Mouse (Mus musculus): ENCODE data around the gene Trim2. TPM values are rescaled to one million over a fixed set of nuclear protein-coding genes. Genes with fewer than 3 reads are reported as not detected.
A peak's percentile ranks its signal among the peaks of the same experiment; 100 is the strongest.

The Trim2 gene
- polyA plus RNA-seq, 1 experiment from 2014 or later: 8.0 TPM

DNA sequence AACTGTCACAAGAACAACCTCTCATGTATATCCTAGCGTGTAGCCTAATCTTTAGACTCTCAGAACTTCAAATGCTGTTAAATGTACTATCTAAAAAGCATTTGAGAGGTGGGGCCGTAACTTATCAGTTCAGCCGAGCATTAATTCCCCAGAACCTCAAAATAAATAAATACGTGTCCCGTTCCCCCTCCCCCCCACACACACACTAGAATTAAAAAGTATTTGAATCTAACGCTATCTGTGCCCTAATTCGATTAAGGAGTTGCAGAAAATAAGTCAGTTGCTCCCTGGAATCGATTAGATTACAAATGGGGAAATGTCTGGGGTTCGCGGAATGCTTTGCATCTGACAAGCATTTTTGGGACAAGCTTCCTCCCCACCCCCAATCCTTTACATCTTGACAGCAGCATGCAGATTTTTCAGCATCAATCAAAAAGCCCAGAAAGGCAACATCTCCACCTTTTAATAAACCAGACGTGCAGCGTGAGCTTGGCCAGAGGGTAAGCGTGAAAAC, 48.1 kb downstream of the Trim2 start:
- H3K4me3 ChIP-seq: peak overlapping the region; percentile 79
- peaks cover 51% of the 10 kb centered on the region for H3K27me3 ChIP-seq (ENCODE audit: insufficient read depth, poor library complexity, severe bottlenecking)
- H3K27ac ChIP-seq: no peak overlapping the region
- WGBS: 8% methylated on average over 13 of the region's 13 CpGs
- peaks cover 22% of the 10 kb centered on the region for H3K4me1 ChIP-seq
- no peaks in the 10 kb centered on the region for H3K36me3 ChIP-seq
- DNase-seq (ENCODE audit: low spot score): no peak
- no peaks in the 10 kb centered on the region for H3K9me3 ChIP-seq

DNA sequence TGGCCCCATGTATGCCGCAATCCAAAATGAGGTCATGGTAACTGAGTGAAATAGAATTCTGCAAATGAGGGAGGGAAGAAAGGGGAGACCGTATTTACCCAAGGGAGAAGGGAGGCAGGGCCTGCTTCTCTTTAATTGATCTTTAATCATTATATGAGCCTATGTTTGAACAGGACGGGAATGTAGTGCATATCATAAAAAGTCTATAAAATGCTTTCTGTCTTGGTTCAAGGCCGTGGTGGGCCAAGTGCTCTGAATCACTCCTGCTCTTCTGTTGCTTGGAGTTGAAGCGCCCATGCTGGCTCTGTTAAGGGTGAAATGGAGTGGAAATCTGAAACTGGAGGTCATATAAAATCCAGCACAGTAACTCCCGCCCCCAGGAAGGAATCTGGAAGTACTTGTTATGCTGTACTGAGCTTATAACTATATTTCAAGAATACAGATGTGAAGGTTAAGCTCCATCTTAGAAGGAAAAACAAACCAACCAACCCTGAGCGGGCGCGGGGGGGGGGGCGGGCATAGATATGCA, 48.6 kb downstream of the Trim2 start:
- H3K9me3 ChIP-seq: no peaks in the 10 kb centered on the region
- H3K27me3 ChIP-seq (ENCODE audit: insufficient read depth, poor library complexity, severe bottlenecking): peaks cover 46% of the 10 kb centered on the region
- DNase-seq (ENCODE audit: low spot score): no peak
- peaks cover 22% of the 10 kb centered on the region for H3K4me1 ChIP-seq
- no peak overlapping the region for H3K27ac ChIP-seq
- WGBS: 42% methylated on average over 10 of the region's 10 CpGs
- no peaks in the 10 kb centered on the region for H3K36me3 ChIP-seq
- H3K4me3 ChIP-seq: peak overlapping the region; percentile 79

DNA sequence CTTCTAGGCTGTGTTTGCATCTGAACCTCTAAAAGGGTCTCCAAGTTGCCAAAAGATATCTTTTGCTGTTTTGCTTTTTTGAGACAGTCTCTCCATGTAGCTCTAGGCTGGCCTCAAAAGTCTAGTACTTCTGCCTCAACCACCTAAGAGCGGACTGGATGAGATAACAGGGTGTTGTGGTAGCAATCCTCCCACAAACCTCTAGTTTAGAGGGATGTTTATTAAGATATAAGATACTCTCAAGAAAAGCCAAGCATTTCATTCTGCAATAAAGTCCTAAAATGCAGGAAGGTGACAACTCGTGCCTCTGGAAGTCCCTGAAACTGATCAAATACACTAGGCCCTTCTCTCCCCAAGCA, 52.2 kb downstream of the Trim2 start:
- peaks cover 25% of the 10 kb centered on the region for H3K27me3 ChIP-seq (ENCODE audit: insufficient read depth, poor library complexity, severe bottlenecking)
- H3K4me3 ChIP-seq: no peak overlapping the region
- no peak for DNase-seq (ENCODE audit: low spot score)
- H3K36me3 ChIP-seq: no peaks in the 10 kb centered on the region
- peaks cover 11% of the 10 kb centered on the region for H3K4me1 ChIP-seq
- WGBS: 85% methylated on average over 2 of the region's 2 CpGs
- no peak overlapping the region for H3K27ac ChIP-seq
- H3K9me3 ChIP-seq: no peaks in the 10 kb centered on the region

DNA sequence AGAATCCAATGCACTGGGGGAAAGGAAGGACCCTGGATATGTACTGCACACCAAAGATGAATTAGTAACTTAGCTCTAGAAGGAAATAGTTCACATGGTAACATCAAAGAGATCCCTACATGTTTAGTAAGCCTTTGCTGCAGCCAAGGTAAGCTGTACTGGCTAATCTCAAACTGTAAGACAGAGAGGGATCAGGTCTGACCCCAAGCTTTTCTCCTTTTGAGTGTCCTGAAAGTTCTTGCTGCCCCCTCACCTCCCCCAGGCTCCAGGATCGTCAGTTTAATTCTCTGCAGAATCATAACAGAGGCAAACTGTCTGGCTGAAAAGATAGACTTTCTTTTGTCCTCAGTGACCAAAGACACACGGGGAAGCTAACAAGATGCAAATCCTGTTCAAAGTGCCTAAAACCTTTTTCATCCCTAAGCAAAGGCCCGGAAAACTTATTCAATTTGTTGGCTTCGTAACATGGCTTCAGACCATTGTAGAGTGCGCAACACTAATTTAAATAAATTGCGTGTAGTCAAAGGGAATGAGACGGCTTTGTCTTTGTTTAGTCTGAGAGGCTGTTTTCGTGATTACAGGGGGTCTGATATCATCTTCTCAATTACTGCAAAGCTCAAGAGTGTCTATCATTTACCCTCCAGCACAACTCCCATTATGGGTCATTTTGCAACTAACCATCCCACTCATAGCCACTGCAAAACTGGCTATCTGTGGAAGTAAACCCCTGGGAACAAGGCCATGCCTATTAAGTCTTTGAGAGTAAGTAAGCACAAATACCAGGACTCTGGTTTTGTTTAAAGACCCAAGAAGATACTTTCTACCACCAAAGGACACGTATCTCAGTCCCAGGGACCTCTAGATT, 52.8 kb downstream of the Trim2 start:
- Histone ChIP-seq H3K36me3 (no peaks in the 10 kb centered on the region), H3K9me3 (no peaks in the 10 kb centered on the region), H3K27me3 (ENCODE audit: insufficient read depth, poor library complexity, severe bottlenecking) (peaks cover 30% of the 10 kb centered on the region), H3K4me1 (peaks cover 7% of the 10 kb centered on the region), H3K27ac (no peak overlapping the region), H3K4me3 (no peak overlapping the region)
- DNase-seq (ENCODE audit: low spot score): no peak
- 76% methylated on average over 9 of the region's 9 CpGs for WGBS

DNA sequence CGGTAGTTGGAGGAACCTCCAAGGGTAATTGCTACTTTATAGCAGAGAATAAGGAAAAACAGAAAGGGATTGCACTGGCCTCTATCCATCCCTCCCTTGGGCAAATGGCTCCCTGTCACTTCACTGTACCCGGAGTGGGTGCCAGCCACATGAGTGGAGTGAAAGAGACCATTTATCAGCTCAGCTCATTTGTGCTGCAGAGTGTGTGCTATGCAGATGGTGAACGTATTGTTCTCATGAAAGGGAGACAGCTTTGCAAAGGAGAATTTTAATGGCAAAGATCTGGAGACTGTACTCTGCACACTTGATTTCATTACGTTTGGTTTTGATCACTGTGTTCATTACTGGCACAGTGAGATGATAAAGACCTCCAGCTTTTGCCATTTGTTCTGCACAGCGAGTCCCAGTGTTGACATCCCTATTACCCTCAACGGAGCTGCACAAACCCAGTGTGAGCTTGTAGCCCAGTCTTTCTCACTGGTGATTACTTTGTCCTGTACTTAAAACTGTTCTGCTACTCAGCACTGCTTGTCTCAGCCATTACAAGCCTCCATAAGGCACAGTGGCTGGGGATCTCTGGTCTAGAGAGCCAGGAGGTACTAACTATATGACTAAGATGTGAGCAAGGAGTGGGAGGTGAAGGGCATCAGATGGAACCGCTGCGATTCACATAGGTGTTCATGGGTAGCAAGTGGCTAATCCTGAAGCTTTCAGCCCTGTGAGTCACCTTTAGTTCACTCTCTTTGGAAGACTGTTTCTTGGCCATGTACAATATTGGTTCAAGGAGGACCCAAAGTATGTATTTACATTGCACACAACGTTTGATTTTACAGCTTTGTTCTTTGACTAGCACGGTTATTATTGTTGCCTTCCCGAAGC, 53.7 kb downstream of the Trim2 start:
- no peak for DNase-seq (ENCODE audit: low spot score)
- Histone ChIP-seq H3K4me1 (no peaks in the 10 kb centered on the region), H3K36me3 (no peaks in the 10 kb centered on the region), H3K9me3 (no peaks in the 10 kb centered on the region), H3K27me3 (ENCODE audit: insufficient read depth, poor library complexity, severe bottlenecking) (peaks cover 25% of the 10 kb centered on the region), H3K4me3 (no peak overlapping the region), H3K27ac (no peak overlapping the region)
- 79% methylated on average over 11 of the region's 11 CpGs for WGBS

DNA sequence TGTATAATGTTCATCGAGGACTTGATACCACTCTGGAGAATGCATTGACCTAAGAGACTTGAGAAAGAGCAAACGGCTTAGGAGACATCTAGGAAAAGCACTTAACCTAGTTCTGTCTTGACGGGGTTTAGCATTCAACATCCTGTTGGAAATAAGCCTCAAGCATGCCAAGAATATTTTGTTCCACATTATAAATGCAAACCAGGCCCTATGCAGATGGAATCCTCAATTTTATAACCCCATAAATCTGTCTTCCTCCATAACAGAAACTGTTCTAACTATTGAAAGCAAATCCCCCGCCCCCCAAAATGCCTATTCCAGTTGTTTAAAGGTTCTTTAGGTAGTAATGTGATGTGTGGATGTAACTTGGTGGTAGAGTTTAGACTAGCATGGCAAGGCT, 55.0 kb downstream of the Trim2 start:
- H3K27ac ChIP-seq: no peak overlapping the region
- H3K4me1 ChIP-seq: 0 out of 2 replicates have a peak, but pooled peaks cover 3% of the 10 kb centered on the region
- no peaks in the 10 kb centered on the region for H3K9me3 ChIP-seq
- no peak overlapping the region for H3K4me3 ChIP-seq
- no peak for DNase-seq (ENCODE audit: low spot score)
- WGBS: 78% methylated on average over 4 of the region's 4 CpGs
- H3K36me3 ChIP-seq: no peaks in the 10 kb centered on the region
- peaks cover 14% of the 10 kb centered on the region for H3K27me3 ChIP-seq (ENCODE audit: insufficient read depth, poor library complexity, severe bottlenecking)

DNA sequence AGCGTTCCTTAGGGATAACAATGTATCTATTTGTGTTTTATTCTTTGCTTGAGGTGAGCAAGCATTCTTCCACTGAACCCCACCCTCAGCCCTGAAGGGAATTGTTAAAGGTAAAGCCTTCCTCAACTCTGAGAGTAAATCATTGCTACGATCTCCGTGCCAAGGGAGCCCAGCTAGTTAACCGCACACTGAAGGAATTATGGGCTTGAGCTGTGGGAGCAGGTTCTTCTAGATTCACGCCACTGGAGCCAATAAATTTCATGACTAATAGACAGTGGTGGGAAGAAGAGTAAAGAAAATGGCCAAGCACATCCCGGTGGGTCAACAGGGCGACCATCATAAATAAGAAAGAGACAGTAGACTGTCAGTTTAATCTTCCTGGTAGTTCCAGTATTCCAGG, 56.4 kb downstream of the Trim2 start:
- 84% methylated on average over 7 of the region's 7 CpGs for WGBS

DNA sequence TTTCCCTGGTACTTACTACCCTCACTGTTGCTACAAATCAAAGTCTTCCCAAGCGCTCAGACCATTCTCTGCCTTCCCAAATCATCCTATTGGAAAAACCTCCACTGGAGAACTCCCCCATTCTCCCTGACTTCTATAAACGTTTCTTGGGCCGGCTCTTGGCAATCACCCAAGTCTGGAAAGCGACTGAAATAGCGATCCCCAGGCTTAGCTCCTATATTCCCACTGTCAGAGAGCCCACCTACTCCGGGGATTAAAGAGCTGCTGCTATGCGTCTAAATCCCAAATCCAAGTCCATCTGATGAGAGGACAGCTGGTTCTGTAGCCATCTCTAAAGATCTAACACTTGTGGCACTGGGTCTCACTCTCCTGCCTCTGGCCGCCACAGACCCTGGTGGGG, 58.9 kb downstream of the Trim2 start:
- no peaks in the 10 kb centered on the region for H3K9me3 ChIP-seq
- H3K36me3 ChIP-seq: no peaks in the 10 kb centered on the region
- DNase-seq (ENCODE audit: low spot score): no peak
- 0 out of 2 replicates have a peak, but pooled peaks cover 3% of the 10 kb centered on the region for H3K4me1 ChIP-seq
- H3K4me3 ChIP-seq: no peak overlapping the region
- H3K27ac ChIP-seq: no peak overlapping the region
- 57% methylated on average over 8 of the region's 8 CpGs for WGBS
- H3K27me3 ChIP-seq (ENCODE audit: insufficient read depth, poor library complexity, severe bottlenecking): peaks cover 14% of the 10 kb centered on the region; the same call in 1 of the 2 replicates

More for the DNA sequence above, 56.4 kb downstream of the Trim2 start:
- 0 out of 2 replicates have a peak, but pooled peaks cover 3% of the 10 kb centered on the region for H3K4me1 ChIP-seq
- H3K9me3 ChIP-seq: no peaks in the 10 kb centered on the region
- no peak overlapping the region for H3K4me3 ChIP-seq
- no peaks in the 10 kb centered on the region for H3K36me3 ChIP-seq
- no peak overlapping the region for H3K27ac ChIP-seq
- H3K27me3 ChIP-seq (ENCODE audit: insufficient read depth, poor library complexity, severe bottlenecking): peaks cover 14% of the 10 kb centered on the region
- DNase-seq (ENCODE audit: low spot score): no peak

DNA sequence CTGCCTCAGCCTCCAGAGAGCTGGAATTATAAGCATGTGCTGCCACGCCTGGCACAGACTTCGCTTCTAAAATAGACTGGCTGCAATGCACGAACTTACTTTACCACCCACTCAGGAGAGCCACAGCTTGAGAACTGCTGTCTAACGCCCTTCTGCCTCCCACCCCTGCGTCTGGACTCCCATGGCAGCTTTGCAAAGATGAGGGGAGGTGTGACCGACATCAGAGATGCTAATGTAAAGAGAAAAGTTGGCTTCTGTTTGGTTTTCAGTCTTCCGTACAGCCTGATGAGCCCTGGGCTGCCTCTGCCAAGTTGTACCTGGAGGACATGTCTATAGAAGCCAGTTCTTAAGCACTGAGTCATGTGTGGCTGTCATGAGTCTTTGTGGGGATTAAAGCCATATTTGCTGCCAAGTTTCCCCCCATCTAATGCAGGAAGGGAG, 60.2 kb downstream of the Trim2 start:
- 0 out of 2 replicates have a peak, but pooled peaks cover 3% of the 10 kb centered on the region for H3K4me1 ChIP-seq
- H3K9me3 ChIP-seq: no peaks in the 10 kb centered on the region
- H3K27ac ChIP-seq: no peak overlapping the region
- no peak for DNase-seq (ENCODE audit: low spot score)
- peaks cover 14% of the 10 kb centered on the region; the same call in 1 of the 2 replicates for H3K27me3 ChIP-seq (ENCODE audit: insufficient read depth, poor library complexity, severe bottlenecking)
- no peaks in the 10 kb centered on the region for H3K36me3 ChIP-seq
- H3K4me3 ChIP-seq: no peak overlapping the region
- 80% methylated on average over 7 of the region's 7 CpGs for WGBS

DNA sequence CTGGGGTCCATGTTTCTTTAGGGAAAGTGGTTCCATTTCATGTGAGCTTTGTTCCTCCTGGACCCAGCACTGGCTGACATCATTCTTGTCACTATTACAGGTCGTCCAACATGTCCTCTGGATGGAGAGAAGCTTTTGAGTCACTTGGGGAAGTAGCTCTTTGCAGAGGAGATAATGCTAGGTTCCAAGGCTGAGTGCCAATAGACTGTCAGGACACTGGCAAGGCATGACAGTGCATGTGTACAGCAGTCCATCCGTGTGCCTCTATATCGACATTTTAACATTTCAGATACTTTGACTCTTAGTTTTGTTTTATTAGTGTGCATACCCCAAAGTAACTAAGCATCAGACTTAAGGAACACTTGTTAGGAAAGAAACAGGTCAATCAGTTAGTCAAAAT, 63.6 kb downstream of the Trim2 start:
- no peaks in the 10 kb centered on the region for H3K9me3 ChIP-seq
- no peak overlapping the region for H3K27ac ChIP-seq
- no peak overlapping the region for H3K4me3 ChIP-seq
- 0 out of 2 replicates have a peak, but pooled peaks cover 3% of the 10 kb centered on the region for H3K4me1 ChIP-seq
- whole genome bisulfite sequencing: 71% methylated on average over 3 of the region's 3 CpGs
- DNase-seq (ENCODE audit: low spot score): no peak
- no peaks in the 10 kb centered on the region for H3K36me3 ChIP-seq
- peaks cover 6% of the 10 kb centered on the region; the same call in 1 of the 2 replicates for H3K27me3 ChIP-seq (ENCODE audit: insufficient read depth, poor library complexity, severe bottlenecking)

DNA sequence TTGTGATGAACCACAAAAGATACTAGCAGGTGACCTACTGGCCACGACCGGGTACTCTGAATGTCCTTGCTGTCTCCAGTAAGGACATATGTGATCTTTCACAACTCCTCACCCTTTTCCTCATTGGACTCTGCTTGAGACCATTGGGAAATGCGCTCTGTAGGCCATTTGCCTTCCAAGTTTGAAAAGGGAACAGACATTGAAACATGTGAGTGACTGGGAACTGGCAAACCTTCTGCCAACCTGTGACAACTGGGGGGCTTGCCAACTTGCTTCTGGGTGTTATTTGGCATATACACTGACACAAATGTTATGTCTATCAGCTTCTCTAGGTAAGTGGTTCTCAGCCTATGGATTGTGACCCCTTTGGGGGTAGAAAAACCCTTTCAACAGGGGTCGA, 64.2 kb downstream of the Trim2 start:
- Histone ChIP-seq H3K36me3 (no peaks in the 10 kb centered on the region), H3K9me3 (no peaks in the 10 kb centered on the region), H3K4me1 (no peaks in the 10 kb centered on the region), H3K27ac (no peak overlapping the region), H3K27me3 (ENCODE audit: insufficient read depth, poor library complexity, severe bottlenecking) (peaks cover 4% of the 10 kb centered on the region; the same call in 1 of the 2 replicates), H3K4me3 (no peak overlapping the region)
- DNase-seq (ENCODE audit: low spot score): no peak
- WGBS: 80% methylated on average over 4 of the region's 4 CpGs

DNA sequence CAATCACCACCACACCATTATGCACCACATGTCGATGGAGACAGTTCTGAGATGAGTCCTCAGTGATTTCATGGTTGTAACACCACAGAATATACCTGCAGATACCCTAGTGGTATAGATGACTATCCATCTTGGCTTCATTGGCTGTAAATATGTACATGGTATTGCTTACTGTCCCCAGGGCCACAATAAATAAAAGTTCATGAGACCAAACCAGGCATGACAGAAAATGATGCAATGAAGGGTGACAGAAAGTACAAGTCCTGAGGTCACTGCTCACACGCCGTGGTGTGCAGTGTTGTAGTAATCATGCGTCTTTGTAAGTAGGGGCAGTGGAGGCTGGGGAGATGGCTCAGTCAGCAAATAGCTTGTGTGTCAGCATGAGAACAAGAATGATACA, 65.6 kb downstream of the Trim2 start:
- Histone ChIP-seq H3K27me3 (ENCODE audit: insufficient read depth, poor library complexity, severe bottlenecking) (peaks cover 4% of the 10 kb centered on the region; the same call in 1 of the 2 replicates), H3K27ac (no peak overlapping the region), H3K4me3 (no peak overlapping the region), H3K4me1 (no peaks in the 10 kb centered on the region), H3K36me3 (no peaks in the 10 kb centered on the region), H3K9me3 (no peaks in the 10 kb centered on the region)
- no peak for DNase-seq (ENCODE audit: low spot score)
- WGBS: 89% methylated on average over 4 of the region's 4 CpGs

Measured in heart, embryonic 10.5 days (tissue).